In the genomic region with DNA sequence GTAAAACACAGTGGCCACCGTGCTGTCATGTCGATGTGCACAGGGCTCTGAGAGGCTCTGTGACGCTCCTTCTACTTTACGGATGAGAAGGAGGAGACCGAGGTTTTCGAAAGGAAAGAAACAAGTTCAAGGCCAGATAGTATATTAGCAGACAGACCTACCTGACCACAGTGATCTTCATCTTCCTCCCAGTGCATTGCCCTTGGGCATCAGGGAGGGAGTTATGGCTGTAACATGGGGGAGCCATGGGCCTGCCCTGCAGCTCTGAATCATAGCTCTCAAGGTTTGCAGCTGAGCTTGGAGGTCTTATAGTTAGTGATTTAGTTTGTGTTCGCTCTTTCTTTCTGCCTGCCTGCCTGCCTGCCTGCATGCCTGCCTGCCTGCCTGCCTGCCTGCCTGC, we compare ENCODE assay signal across 21 mouse cellular contexts.
"Had no signal": no experiment of that assay in that cellular context is flagged by ENCODE, and none has a peak within 500 bp of the region (broad histone marks: within the 10 kb centered on the region; RNA-seq: fewer than 3 reads in every experiment).

No protein-coding gene starts in this region.

- H3K4me3 ChIP-seq: heart, embryonic 10.5 days; heart, embryonic 12.5 days; hindbrain, embryonic 10.5 days; hindbrain, embryonic 12.5 days; intestine, embryonic 15.5 days; layer of hippocampus, adult 2 months; left cerebral cortex, adult 2 months; limb, embryonic 10.5 days; limb, embryonic 12.5 days; liver, embryonic 13.5 days had no signal

- DNase-seq: gastrocnemius, postnatal 14 days; heart, adult 18-20 months; heart, postnatal 10 days; heart, postnatal 4 days; kidney, adult 18-20 months; kidney, adult 8-10 months; kidney, postnatal 10 days; kidney, postnatal 25 days; kidney, postnatal 4 days; liver; liver, embryonic 13.5 days had no signal

- H3K4me1 ChIP-seq: hindbrain, embryonic 12.5 days; intestine, embryonic 15.5 days; limb, embryonic 10.5 days; limb, embryonic 12.5 days; liver, embryonic 13.5 days had no signal

- H3K36me3 ChIP-seq: heart, embryonic 10.5 days; heart, embryonic 12.5 days; hindbrain, embryonic 10.5 days; hindbrain, embryonic 12.5 days; intestine, embryonic 15.5 days; liver, embryonic 13.5 days had no signal

- H3K27me3 ChIP-seq: heart, embryonic 12.5 days; hindbrain, embryonic 12.5 days; intestine, embryonic 15.5 days; limb, embryonic 12.5 days; liver, embryonic 13.5 days had no signal

- H3K27ac ChIP-seq: heart, embryonic 10.5 days; hindbrain, embryonic 10.5 days; hindbrain, embryonic 12.5 days; hindbrain, embryonic 14.5 days; intestine, embryonic 15.5 days; layer of hippocampus, adult 2 months; left cerebral cortex, adult 2 months; limb, embryonic 10.5 days; limb, embryonic 12.5 days; liver, embryonic 13.5 days had no signal
